Mouse (Mus musculus) thymus, postnatal 0 days (tissue): ENCODE results near the gene Adamts2. TPM values are rescaled to one million over a fixed set of nuclear protein-coding genes. Genes with fewer than 3 reads are reported as not detected.
A peak's percentile ranks its signal among the peaks of the same experiment; 100 is the strongest.

Experiments used
- DNase-seq: peaks from one replicate; pipeline ENCODE4 v3.0.0-alpha.2; 2015; ENCODE audit warnings: low spot score
- polyA plus RNA-seq: library from polyadenylated mRNA; unstranded; fragments of >200 nt; fragmentation: Nextera tagmentation; extraction: Ambion mirVana; gene quantifications from 2 replicates; pipeline ENCODE4 v1.2.1, GENCODE M21; 2015

Gene Adamts2
- polyA plus RNA-seq, 1 experiment from 2014 or later, result 3.3 TPM

GRCm38 (mm10) chr11:50725595-50725994 is 123.7 kb downstream of the Adamts2 start:
- no peak for DNase-seq

- DNase-seq, result no peak
Observed at GRCm38 (mm10) chr11:50726035-50726434, 124.2 kb downstream of the Adamts2 start.

GRCm38 (mm10) chr11:50733146-50733545 is 131.3 kb downstream of the Adamts2 start:
- DNase-seq, result no peak

GRCm38 (mm10) chr11:50734129-50734528 is 132.2 kb downstream of the Adamts2 start:
- DNase-seq, result no peak

- DNase-seq, result no peak
Observed at GRCm38 (mm10) chr11:50736548-50736947, 134.7 kb downstream of the Adamts2 start.

GRCm38 (mm10) chr11:50738436-50738835 is 136.6 kb downstream of the Adamts2 start:
- no peak for DNase-seq

GRCm38 (mm10) chr11:50739453-50739852 is 137.6 kb downstream of the Adamts2 start:
- no peak for DNase-seq

GRCm38 (mm10) chr11:50742146-50742545 is 140.3 kb downstream of the Adamts2 start:
- no peak for DNase-seq

GRCm38 (mm10) chr11:50744971-50745370 is 143.1 kb downstream of the Adamts2 start:
- no peak for DNase-seq

- DNase-seq, result no peak
Observed at GRCm38 (mm10) chr11:50746508-50746907, 144.6 kb downstream of the Adamts2 start.

GRCm38 (mm10) chr11:50750983-50751585 is 149.2 kb downstream of the Adamts2 start:
- no peak for DNase-seq

- DNase-seq, result no peak
Observed at GRCm38 (mm10) chr11:50757741-50758140, 155.9 kb downstream of the Adamts2 start.

- no peak for DNase-seq
Observed at GRCm38 (mm10) chr11:50766461-50766860, 164.6 kb downstream of the Adamts2 start.

GRCm38 (mm10) chr11:50767039-50767438 is 165.2 kb downstream of the Adamts2 start:
- peak; percentile 33 for DNase-seq

GRCm38 (mm10) chr11:50768995-50769749 is 167.3 kb downstream of the Adamts2 start:
- DNase-seq, result peak; percentile 78

GRCm38 (mm10) chr11:50771006-50771405 is 169.1 kb downstream of the Adamts2 start:
- DNase-seq, result no peak

- DNase-seq, result no peak
Observed at GRCm38 (mm10) chr11:50797674-50798073, 195.8 kb downstream of the Adamts2 start.

GRCm38 (mm10) chr11:50798836-50799235 is 197.0 kb downstream of the Adamts2 start:
- DNase-seq, result peak; percentile 17

GRCm38 (mm10) chr11:50814233-50814632 is 212.3 kb downstream of the Adamts2 start:
- no peak for DNase-seq

GRCm38 (mm10) chr11:50826214-50826613 is 224.3 kb downstream of the Adamts2 start:
- DNase-seq, result no peak

- DNase-seq, result peak; percentile 85
Observed at GRCm38 (mm10) chr11:50827010-50827953, 225.4 kb downstream of the Adamts2 start, which contains the start of gene Zfp354c. Zfp354c (minus strand) TSS chr11:50827724.

GRCm38 (mm10) chr11:50835727-50836126 is 233.8 kb downstream of the Adamts2 start:
- peak; percentile 78 for DNase-seq
